Mouse (Mus musculus): ENCODE results near the gene Zeb2. TPM values are rescaled to one million over a fixed set of nuclear protein-coding genes. Genes with fewer than 3 reads are reported as not detected.
A peak's percentile ranks its signal among the peaks of the same experiment; 100 is the strongest.

The Zeb2 gene
- total RNA-seq, 2 experiments from 2014 or later, result 150 to 168 TPM

DNA sequence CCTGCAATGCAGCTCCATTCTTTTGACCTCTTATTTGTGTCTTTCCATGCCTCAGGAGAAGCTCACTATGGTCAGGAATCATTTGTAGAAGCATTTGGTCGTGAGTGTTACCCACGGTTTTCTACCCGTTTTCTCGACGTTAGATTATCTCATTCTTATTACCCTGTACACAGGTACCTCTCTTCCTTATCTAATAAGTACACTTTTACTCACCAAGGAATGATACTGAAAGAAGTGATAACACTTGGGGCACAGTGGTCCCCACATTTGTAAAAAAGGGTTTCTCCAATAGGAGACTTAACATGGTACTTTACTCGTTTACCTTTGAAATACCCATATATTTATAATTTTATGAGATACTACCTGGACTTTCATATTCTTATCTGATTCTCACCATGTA, 161.7 kb downstream of the Zeb2 start:
- DNase-seq (ENCODE audit: low spot score in 2 of 2), result no peak

DNA sequence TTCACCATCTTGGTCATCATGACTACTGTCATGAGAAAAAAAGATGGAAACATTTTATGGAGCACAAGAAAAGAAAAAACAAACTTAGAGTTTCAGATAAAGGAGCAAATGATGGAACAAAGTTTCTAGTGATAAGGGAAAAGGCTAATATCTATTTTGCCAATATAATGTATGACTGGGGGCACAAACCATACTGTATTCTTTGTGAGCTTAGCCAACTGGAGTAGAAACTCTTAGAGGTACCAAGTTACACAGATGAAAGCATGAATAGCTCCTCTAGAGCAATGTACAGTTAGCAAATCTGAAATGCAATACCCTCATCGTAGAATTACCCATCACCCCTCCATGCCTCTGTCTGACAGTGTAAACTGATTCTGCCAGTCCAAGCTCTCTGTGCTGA, 163.0 kb downstream of the Zeb2 start:
- peak in 1 of 2 experiments; percentile 1 for DNase-seq (ENCODE audit: low spot score in 2 of 2)

DNA sequence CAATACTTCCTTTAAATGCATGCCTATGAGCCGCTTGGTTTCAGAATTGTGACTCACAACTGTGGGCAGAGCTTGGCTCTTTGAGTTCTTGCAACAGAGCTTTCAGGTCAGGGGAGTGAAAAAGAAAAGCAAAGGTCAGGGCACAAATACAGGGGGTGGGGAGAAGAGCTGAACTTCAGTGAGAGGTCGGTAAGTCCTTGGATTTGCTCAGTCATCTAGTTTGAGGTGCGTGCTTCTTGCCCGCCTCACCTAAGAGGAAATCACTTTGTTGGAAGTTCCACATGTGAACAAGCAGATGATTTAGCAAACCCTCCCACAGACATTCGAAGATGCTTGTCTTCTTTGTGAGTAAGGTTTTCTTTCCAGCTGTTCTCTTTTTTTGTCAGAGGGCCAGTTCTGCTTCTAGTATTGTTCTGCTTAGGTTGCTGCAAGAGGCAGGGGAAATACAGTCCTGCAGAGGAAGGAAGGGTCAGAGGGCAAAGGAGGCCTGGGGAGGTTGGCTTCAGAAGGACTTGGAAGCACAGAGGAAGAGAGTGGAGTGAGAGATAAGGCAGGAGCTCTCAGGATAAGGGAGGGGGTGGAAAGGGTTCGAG, 164.3 kb downstream of the Zeb2 start:
- DNase-seq (ENCODE audit: low spot score in 2 of 2), result peak in 1 of 2 experiments; percentile 23

DNA sequence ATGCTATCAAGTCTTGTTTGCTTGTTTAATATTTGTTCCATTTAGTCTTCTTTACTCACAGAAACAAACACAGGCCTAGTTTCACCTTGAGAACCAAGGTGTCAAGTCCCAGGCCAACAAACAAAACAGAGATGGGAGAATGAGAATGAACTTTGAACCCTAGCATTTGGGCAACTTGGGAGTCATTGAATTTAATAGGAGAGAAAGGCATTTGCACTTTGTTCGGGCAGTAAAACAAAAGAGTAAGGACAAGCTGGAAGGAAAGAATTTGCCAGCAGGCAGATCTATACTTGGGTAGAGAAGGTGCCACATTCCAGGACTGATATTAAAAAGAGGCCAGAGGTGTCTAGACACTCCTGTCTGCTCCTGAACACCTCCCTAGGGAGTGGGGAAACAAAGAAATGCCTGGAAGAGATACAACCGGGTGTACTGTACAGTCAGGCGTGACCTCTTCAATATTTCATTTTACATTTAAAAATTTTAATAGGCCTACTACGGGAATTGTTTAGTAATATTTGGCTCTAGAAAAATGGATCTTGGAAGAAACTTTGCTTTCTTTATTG, 165.5 kb downstream of the Zeb2 start:
- DNase-seq (ENCODE audit: low spot score in 2 of 2), result no peak

DNA sequence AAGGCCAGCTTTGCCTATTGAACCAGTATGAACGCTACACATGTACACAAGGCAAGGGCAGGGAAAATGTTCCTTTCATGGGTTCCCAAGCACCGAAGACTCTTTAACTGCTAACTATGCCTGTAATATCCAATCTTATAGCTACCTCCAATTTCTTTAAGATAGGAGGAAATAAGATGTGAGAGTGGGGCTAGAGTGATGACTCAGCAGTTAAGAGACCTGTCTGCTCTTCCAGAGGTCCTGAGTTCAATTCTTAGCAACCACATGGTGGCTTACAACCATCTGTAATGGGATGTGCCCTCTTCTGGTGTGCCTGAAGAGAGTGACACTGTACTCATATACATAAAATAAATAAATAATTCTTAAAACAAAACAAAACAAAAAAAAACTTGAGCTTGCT, 172.5 kb downstream of the Zeb2 start:
- no peak for DNase-seq (ENCODE audit: low spot score in 2 of 2)

Small RNA genes lying within 50 kb of the gene (microRNA-seq; reads per million reads assigned to microRNA genes)
- 4.7 to 6.1 reads per million in 2 experiments for gene Mir5129 (ENCODE audit: borderline number of aligned reads in 2 of 2)

Other genes with a start within 250 kb of the Zeb2 start
- 10 to 100 TPM; 12.8 to 13.7 TPM for gene Gtdc1, start 189.7 kb downstream of the Zeb2 start, total RNA-seq (2021)

All from adrenal gland, adult 18-20 months (tissue).